Mouse (Mus musculus) CD4-positive naive resting alpha-beta T cell, adult 57 days (primary cell): ENCODE results near the gene Aspdh. TPM values are rescaled to one million over a fixed set of nuclear protein-coding genes. Genes with fewer than 3 reads are reported as not detected.

Experiments used
- total RNA-seq: library from RNA; stranded (reverse); gene quantifications from one replicate; pipeline ENCODE4 v1.2.4, GENCODE M21; 2023

Gene Aspdh
- not detected for total RNA-seq

GRCm38 (mm10) chr7:44465111-44465510 lies at the start of gene Aspdh:
Gene Aspdh (plus strand): TSS chr7:44465391.

GRCm38 (mm10) chr7:44428968-44429521 lies 36.1 kb upstream of the Aspdh start, which contains the start of gene Lrrc4b:
Gene Lrrc4b (plus strand): TSS chr7:44429018.

GRCm38 (mm10) chr7:44467811-44468411 lies 2.7 kb downstream of the Aspdh start, which contains the start of gene Josd2:
Gene Josd2 (plus strand): TSS chr7:44467980.

GRCm38 (mm10) chr7:44495992-44496770 lies 31.0 kb downstream of the Aspdh start, which contains the start of the genes Emc10 and Fam71e1:
Gene Emc10 (minus strand): TSS chr7:44496529.
Gene Fam71e1 (plus strand): TSS chr7:44496581.

Other genes starting within 250 kb of the Aspdh start
- not detected for gene Klk1b5, start 249.4 kb upstream of the Aspdh start, total RNA-seq
- not detected for gene Klk1, start 240.0 kb upstream of the Aspdh start, total RNA-seq
- not detected for gene Gm36864, start 229.2 kb upstream of the Aspdh start, total RNA-seq
- 3.6 TPM for gene 1700028J19Rik, start 218.7 kb upstream of the Aspdh start, total RNA-seq
- gene 2410002F23Rik, start 218.7 kb upstream of the Aspdh start, total RNA-seq, result 184 TPM
- not detected for gene Acp4, start 208.0 kb upstream of the Aspdh start, total RNA-seq
- not detected for gene Gm15517, start 203.9 kb upstream of the Aspdh start, total RNA-seq
- 1.5 TPM for gene Clec11a, start 158.5 kb upstream of the Aspdh start, total RNA-seq
- gene Shank1, start 155.1 kb upstream of the Aspdh start, total RNA-seq, result 1.8 TPM
- 0.83 TPM for gene Syt3, start 81.3 kb upstream of the Aspdh start, total RNA-seq
- not detected for gene 1700008O03Rik, start 79.6 kb upstream of the Aspdh start, total RNA-seq
- not detected for gene Lrrc4b, start 36.4 kb upstream of the Aspdh start, total RNA-seq
- 62.3 TPM for gene Josd2, start 2.6 kb downstream of the Aspdh start, total RNA-seq
- gene Emc10, start 31.1 kb downstream of the Aspdh start, total RNA-seq, result 84.1 TPM
- gene Fam71e1, start 31.2 kb downstream of the Aspdh start, total RNA-seq, result 6.6 TPM
- 0.56 TPM for gene Mybpc2, start 59.3 kb downstream of the Aspdh start, total RNA-seq
- gene Spib, start 66.7 kb downstream of the Aspdh start, total RNA-seq, result 15.9 TPM
- gene Pold1, start 83.5 kb downstream of the Aspdh start, total RNA-seq, result 38.5 TPM
- gene Nr1h2, start 88.6 kb downstream of the Aspdh start, total RNA-seq, result 315 TPM
- 21.3 TPM for gene Napsa, start 107.0 kb downstream of the Aspdh start, total RNA-seq
- 1.6 TPM for gene Kcnc3, start 125.3 kb downstream of the Aspdh start, total RNA-seq
- 0.35 TPM for gene Myh14, start 205.5 kb downstream of the Aspdh start, total RNA-seq
- gene Izumo2, start 243.4 kb downstream of the Aspdh start, total RNA-seq, result not detected